Mouse (Mus musculus) right cerebral cortex, adult 18-20 months (tissue): ENCODE data around the gene Cd300ld5.
A peak's percentile ranks its signal among the peaks of the same experiment; 100 is the strongest.
"Not testable (repeated sequence)": the region's sequence is repeated elsewhere in the genome, so short reads cannot be mapped to it uniquely, and the experiment has no call there.

Experiments used
- DNase-seq: peaks from one replicate; pipeline ENCODE4 v3.0.0; 2022; ENCODE audit warnings: mixed read lengths

Gene Cd300ld5

GRCm38 (mm10) chr11:115026912-115027311 lies 10.7 kb downstream of the Cd300ld5 start, which contains the start of gene Cd300ld4:
Gene Cd300ld4 (minus strand): TSS chr11:115027012.
- not testable (repeated sequence) for DNase-seq

- not testable (repeated sequence) for DNase-seq
Measured at GRCm38 (mm10) chr11:115016093-115016492, 21.5 kb downstream of the Cd300ld5 start, which contains the start of gene Cd300ld2. Gene Cd300ld2 (minus strand): TSS chr11:115016193.

GRCm38 (mm10) chr11:115004070-115004469 lies 33.5 kb downstream of the Cd300ld5 start:
- DNase-seq, result no peak

- no peak for DNase-seq
Measured at GRCm38 (mm10) chr11:115001474-115002040, 36.0 kb downstream of the Cd300ld5 start, which contains the start of gene Cd300c2. Gene Cd300c2 (minus strand): TSS chr11:115001880.

GRCm38 (mm10) chr11:114989793-114990192 lies 47.8 kb downstream of the Cd300ld5 start, which contains the start of gene Cd300ld:
Gene Cd300ld (minus strand): TSS chr11:114989922.
- DNase-seq, result no peak

GRCm38 (mm10) chr11:114981866-114982265 lies 55.7 kb downstream of the Cd300ld5 start:
- DNase-seq, result peak; percentile 21
